Mouse (Mus musculus): ENCODE data around the gene Gata2. TPM values are rescaled to one million over a fixed set of nuclear protein-coding genes. Genes with fewer than 3 reads are reported as not detected.

Gata2 gene
- polyA plus RNA-seq, 1 experiment, result 13.1 TPM

DNA sequence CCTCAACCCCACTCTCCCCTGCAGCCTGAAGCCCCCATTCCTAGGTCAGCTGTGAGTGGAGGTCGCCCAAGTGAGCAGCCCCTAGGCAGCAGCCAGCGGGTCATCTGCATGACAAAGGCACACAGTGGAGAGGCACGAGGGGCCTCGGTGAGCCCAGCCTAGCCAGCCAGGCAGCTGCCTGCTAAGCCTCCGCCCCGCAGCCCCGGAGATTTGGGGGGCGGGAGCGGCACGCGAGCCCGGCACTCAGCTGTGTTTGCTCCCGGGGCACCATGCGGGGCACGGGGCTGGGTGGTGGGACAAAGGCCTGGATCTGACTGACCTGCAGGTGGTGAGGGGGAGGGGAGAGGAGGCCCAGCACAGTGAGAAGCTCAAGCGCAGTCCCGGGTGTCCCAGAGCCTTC lies 42.3 kb downstream of the Gata2 start:
- no peak for TF ChIP-seq CTCF (IDR thresholded peaks at IDR 0.05; ENCODE audit: extremely low read depth, insufficient read depth, insufficient read length, insufficient replicate concordance)
- TF ChIP-seq POLR2A (IDR thresholded peaks at IDR 0.05; ENCODE audit: low read depth, low read length), result no peak
- no peaks in the 10 kb centered on the region for H3K27me3 ChIP-seq (ENCODE audit: control insufficient read depth, insufficient read depth, low read length)
- WGBS, result 38% methylated on average over 17 of the region's 17 CpGs

DNA sequence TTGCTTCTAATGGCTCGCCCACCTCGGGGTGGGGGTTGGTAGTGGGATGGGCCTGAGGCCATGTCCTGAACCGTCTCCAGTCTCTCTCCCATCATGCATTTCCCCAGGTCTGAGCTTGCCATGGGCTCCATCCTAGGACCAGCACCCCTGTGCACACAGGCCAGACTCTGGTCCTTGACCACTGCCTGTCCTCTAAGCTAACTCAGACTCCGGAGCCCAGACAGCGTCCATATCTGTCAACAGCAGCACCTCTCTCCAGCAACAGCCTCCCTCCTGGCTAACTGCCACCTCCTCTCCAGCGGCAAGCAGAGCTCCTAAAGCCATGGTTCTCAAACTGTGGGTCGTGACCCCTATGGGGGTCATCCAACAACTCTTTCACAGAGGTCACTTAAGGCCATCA lies 42.8 kb downstream of the Gata2 start:
- H3K4me1 ChIP-seq (ENCODE audit: control insufficient read depth, insufficient read depth, insufficient read length), result no peaks in the 10 kb centered on the region
- H3K27me3 ChIP-seq (ENCODE audit: control insufficient read depth, insufficient read depth, low read length), result no peaks in the 10 kb centered on the region
- no peak for DNase-seq (ENCODE audit: low read depth in 1 of 2, low spot score in 2 of 2)
- TF ChIP-seq CTCF (IDR thresholded peaks at IDR 0.05; ENCODE audit: extremely low read depth, insufficient read depth, insufficient read length, insufficient replicate concordance) (no peak), POLR2A (IDR thresholded peaks at IDR 0.05; ENCODE audit: low read depth, low read length) (no peak)
- no peak overlapping the region for H3K27ac ChIP-seq (ENCODE audit: insufficient read depth, low read length)
- no peaks in the 10 kb centered on the region for H3K36me3 ChIP-seq (ENCODE audit: control insufficient read depth, insufficient read depth, low read length)
- no peak overlapping the region for H3K4me3 ChIP-seq (ENCODE audit: extremely low read depth, insufficient read depth, insufficient read length)
- WGBS, result 72% methylated on average over 7 of the region's 7 CpGs

More for the DNA sequence above, 42.3 kb downstream of the Gata2 start:
- H3K27ac ChIP-seq (ENCODE audit: insufficient read depth, low read length), result no peak overlapping the region
- H3K36me3 ChIP-seq (ENCODE audit: control insufficient read depth, insufficient read depth, low read length), result no peaks in the 10 kb centered on the region
- H3K4me1 ChIP-seq (ENCODE audit: control insufficient read depth, insufficient read depth, insufficient read length), result no peaks in the 10 kb centered on the region
- H3K4me3 ChIP-seq (ENCODE audit: extremely low read depth, insufficient read depth, insufficient read length), result no peak overlapping the region
- no peak for DNase-seq (ENCODE audit: low read depth in 1 of 2, low spot score in 2 of 2)

DNA sequence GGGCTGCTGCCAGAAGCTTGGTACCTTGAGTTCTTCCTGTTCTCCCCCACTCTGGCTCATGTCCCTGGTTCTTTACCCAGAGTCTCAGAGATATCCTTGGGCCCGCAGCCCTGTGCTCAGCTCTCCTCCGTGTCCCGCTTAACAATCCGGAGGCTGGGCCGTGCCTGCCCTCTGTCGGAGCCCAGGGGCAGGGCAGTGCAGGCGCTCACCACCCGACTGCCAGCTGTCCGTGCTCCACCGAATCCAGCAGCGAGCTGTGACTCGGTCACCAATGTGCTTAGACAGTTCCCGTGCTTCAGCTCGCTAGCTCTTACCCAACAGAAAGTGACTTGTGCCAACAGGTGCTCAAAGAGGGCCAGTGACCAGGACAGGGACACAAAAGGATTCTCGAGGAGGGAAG lies 48.9 kb downstream of the Gata2 start:
- H3K27me3 ChIP-seq (ENCODE audit: control insufficient read depth, insufficient read depth, low read length), result no peaks in the 10 kb centered on the region
- no peaks in the 10 kb centered on the region for H3K36me3 ChIP-seq (ENCODE audit: control insufficient read depth, insufficient read depth, low read length)
- TF ChIP-seq POLR2A (IDR thresholded peaks at IDR 0.05; ENCODE audit: low read depth, low read length) (no peak), CTCF (IDR thresholded peaks at IDR 0.05; ENCODE audit: extremely low read depth, insufficient read depth, insufficient read length, insufficient replicate concordance) (0 out of 2 replicates have a peak, but pooled peaks have one; percentile 20)
- 7% methylated on average over 15 of the region's 15 CpGs for WGBS
- H3K27ac ChIP-seq (ENCODE audit: insufficient read depth, low read length), result no peak overlapping the region
- H3K4me3 ChIP-seq (ENCODE audit: extremely low read depth, insufficient read depth, insufficient read length), result no peak overlapping the region
- H3K4me1 ChIP-seq (ENCODE audit: control insufficient read depth, insufficient read depth, insufficient read length), result no peaks in the 10 kb centered on the region; the same call in 1 of the 2 replicates
- no peak for DNase-seq (ENCODE audit: low read depth in 1 of 2, low spot score in 2 of 2)

DNA sequence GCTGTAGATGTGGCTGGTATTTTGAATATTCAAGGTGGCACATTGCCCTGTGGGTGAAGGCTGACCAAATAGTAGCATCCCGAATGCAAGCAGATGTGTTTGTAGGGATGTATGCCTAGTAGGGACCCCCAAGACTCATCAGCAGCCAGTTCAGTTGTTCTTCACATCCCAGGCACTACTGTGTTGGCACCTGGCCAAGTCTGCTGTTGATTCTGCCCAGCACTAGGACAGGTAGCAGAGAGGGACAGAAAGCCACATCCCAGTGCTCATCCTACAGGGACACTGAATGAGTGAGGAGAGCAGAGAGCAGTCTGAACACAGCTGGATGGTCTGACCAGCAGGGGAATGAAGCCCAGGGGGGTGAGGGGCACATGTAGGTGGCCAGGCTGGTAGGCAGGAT lies 55.5 kb downstream of the Gata2 start:
- no peak for DNase-seq (ENCODE audit: low read depth in 1 of 2, low spot score in 2 of 2)
- H3K27me3 ChIP-seq (ENCODE audit: control insufficient read depth, insufficient read depth, low read length), result no peaks in the 10 kb centered on the region
- WGBS, result 81% methylated on average over 1 of the region's 1 CpGs
- no peak overlapping the region for H3K27ac ChIP-seq (ENCODE audit: insufficient read depth, low read length)
- TF ChIP-seq CTCF (IDR thresholded peaks at IDR 0.05; ENCODE audit: extremely low read depth, insufficient read depth, insufficient read length, insufficient replicate concordance) (no peak), POLR2A (IDR thresholded peaks at IDR 0.05; ENCODE audit: low read depth, low read length) (no peak)
- no peaks in the 10 kb centered on the region for H3K4me1 ChIP-seq (ENCODE audit: control insufficient read depth, insufficient read depth, insufficient read length)
- no peaks in the 10 kb centered on the region for H3K36me3 ChIP-seq (ENCODE audit: control insufficient read depth, insufficient read depth, low read length)
- no peak overlapping the region for H3K4me3 ChIP-seq (ENCODE audit: extremely low read depth, insufficient read depth, insufficient read length)

DNA sequence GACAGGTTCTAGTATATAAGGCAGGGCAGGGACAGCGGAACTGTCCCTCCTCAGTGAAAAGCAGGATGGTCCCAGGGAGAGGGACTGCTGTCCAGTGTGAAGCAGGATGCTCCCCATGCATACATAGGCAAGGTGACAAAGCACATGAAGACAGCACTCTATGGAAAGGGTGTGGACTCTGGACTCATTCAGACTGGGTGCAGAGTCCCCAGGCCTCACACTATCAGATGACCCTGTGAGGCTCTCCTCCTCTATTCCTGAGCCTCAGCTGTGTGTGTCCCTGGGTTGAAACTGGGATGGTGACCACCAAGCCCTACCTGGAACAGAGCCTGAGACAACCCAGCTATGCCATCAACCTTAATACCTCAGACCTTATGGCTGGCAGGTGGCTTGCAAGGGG lies 57.7 kb downstream of the Gata2 start:
- 97% methylated on average over 1 of the region's 1 CpGs for WGBS
- TF ChIP-seq CTCF (IDR thresholded peaks at IDR 0.05; ENCODE audit: extremely low read depth, insufficient read depth, insufficient read length, insufficient replicate concordance) (no peak), POLR2A (IDR thresholded peaks at IDR 0.05; ENCODE audit: low read depth, low read length) (no peak)
- H3K36me3 ChIP-seq (ENCODE audit: control insufficient read depth, insufficient read depth, low read length), result peaks cover 5% of the 10 kb centered on the region
- H3K4me3 ChIP-seq (ENCODE audit: extremely low read depth, insufficient read depth, insufficient read length), result no peak overlapping the region
- no peak overlapping the region for H3K27ac ChIP-seq (ENCODE audit: insufficient read depth, low read length)
- no peaks in the 10 kb centered on the region for H3K4me1 ChIP-seq (ENCODE audit: control insufficient read depth, insufficient read depth, insufficient read length)
- H3K27me3 ChIP-seq (ENCODE audit: control insufficient read depth, insufficient read depth, low read length), result no peaks in the 10 kb centered on the region
- no peak for DNase-seq (ENCODE audit: low read depth in 1 of 2, low spot score in 2 of 2)

DNA sequence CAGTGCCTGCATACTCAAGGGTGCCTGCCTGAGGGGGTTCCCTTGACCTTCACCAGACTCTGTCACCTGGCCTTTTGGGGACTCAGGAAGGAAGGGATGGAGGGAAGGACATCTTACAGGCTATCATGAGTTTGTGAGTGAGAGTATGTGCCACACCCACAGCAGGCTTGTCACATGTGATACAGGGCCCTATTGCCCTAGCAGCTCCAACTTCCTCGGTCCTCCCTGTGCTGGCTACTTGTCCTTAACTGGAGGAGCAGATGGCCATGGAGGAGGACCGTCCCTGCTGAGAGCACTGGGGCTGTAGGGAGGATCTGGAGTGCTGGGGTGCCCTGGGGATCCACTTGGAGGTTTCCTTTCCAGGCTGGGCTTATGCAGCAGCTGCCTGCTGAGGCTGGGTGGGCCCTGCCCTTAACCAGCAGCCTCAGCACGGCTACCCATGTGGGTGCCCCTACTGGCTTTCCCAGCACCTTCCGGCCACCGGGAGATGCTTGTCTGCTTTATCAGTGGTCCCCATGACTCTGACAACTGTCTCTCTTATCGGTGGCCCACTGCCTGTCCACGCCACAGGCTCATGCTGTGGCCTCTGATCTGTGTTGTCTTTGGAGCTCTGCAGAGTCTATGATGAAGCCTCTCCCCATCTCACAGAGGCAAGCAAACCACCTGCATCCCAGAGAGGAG lies 58.2 kb downstream of the Gata2 start:
- no peaks in the 10 kb centered on the region for H3K27me3 ChIP-seq (ENCODE audit: control insufficient read depth, insufficient read depth, low read length)
- no peak overlapping the region for H3K27ac ChIP-seq (ENCODE audit: insufficient read depth, low read length)
- DNase-seq (ENCODE audit: low read depth in 1 of 2, low spot score in 2 of 2), result no peak
- H3K4me1 ChIP-seq (ENCODE audit: control insufficient read depth, insufficient read depth, insufficient read length), result no peaks in the 10 kb centered on the region
- H3K36me3 ChIP-seq (ENCODE audit: control insufficient read depth, insufficient read depth, low read length), result peaks cover 9% of the 10 kb centered on the region
- WGBS, result 70% methylated on average over 7 of the region's 7 CpGs
- H3K4me3 ChIP-seq (ENCODE audit: extremely low read depth, insufficient read depth, insufficient read length), result no peak overlapping the region
- TF ChIP-seq CTCF (IDR thresholded peaks at IDR 0.05; ENCODE audit: extremely low read depth, insufficient read depth, insufficient read length, insufficient replicate concordance) (no peak), POLR2A (IDR thresholded peaks at IDR 0.05; ENCODE audit: low read depth, low read length) (no peak)

DNA sequence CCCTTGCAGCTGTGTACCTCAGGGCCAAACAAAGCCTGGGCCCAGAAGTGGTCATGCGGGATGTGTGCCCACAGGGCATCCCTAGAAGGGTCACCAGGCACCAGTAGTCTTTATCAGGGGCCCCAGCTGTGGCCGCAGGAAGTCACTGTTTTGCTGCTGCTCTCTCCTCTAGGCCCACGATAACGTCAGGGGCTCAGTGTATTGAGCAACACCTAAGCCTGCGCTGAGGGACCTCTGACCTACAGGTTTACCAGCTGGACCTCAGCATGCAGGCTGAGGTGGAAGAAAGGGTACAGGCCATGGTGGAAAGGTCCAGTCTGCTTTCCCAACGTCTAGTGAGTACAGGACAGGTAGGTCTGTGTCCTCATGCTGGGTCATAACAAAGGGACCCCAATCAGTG lies 60.4 kb downstream of the Gata2 start:
- no peak overlapping the region for H3K4me3 ChIP-seq (ENCODE audit: extremely low read depth, insufficient read depth, insufficient read length)
- H3K36me3 ChIP-seq (ENCODE audit: control insufficient read depth, insufficient read depth, low read length), result peaks cover 14% of the 10 kb centered on the region
- TF ChIP-seq CTCF (IDR thresholded peaks at IDR 0.05; ENCODE audit: extremely low read depth, insufficient read depth, insufficient read length, insufficient replicate concordance) (no peak), POLR2A (IDR thresholded peaks at IDR 0.05; ENCODE audit: low read depth, low read length) (no peak)
- DNase-seq (ENCODE audit: low read depth in 1 of 2, low spot score in 2 of 2), result no peak
- no peaks in the 10 kb centered on the region for H3K4me1 ChIP-seq (ENCODE audit: control insufficient read depth, insufficient read depth, insufficient read length)
- H3K27ac ChIP-seq (ENCODE audit: insufficient read depth, low read length), result no peak overlapping the region
- no peaks in the 10 kb centered on the region for H3K27me3 ChIP-seq (ENCODE audit: control insufficient read depth, insufficient read depth, low read length)
- 51% methylated on average over 6 of the region's 6 CpGs for WGBS

Data from spleen, adult 2 months (tissue).